Mouse (Mus musculus) adrenal gland, adult 18-20 months (tissue): ENCODE measurements around the gene Ntn1. TPM values are rescaled to one million over a fixed set of nuclear protein-coding genes. Genes with fewer than 3 reads are reported as not detected.

Source experiments
- DNase-seq, 2 experiments: peaks; one replicate each; pipeline ENCODE4 v3.0.0; 2021 to 2022; ENCODE audit warnings: low spot score in 2 of 2
- long read RNA-seq, 2 experiments: library from polyadenylated mRNA; stranded (forward); transcript quantifications; one replicate each; pipeline ENCODE4 v2.0.0; 2021
- total RNA-seq, 2 experiments: library from RNA; stranded (reverse); gene quantifications; 1 replicate in 1 of 2; 2 replicates in 1 of 2; pipeline ENCODE4 v1.2.3; 2021

Ntn1 gene
- 10 to 100 TPM; 13.8 to 14.1 TPM for total RNA-seq
- long read RNA-seq, experiment 1, full-length matches to known transcripts: 2 of 4 reads
- long read RNA-seq, experiment 1, partial matches to known transcripts: 1 of 4 reads
- long read RNA-seq, experiment 1, other reads (novel, unspliced or antisense): 1 of 4 reads
- long read RNA-seq, experiment 2, partial matches to known transcripts: 17 of 17 reads
- long read RNA-seq, experiment 2, other reads (novel, unspliced or antisense): 0 of 17 reads

GRCm38 (mm10) chr11:68400727-68401219, at the start of gene Ntn1:
Gene Ntn1, minus strand, starts transcription at chr11:68400823.
- DNase-seq: no peak

GRCm38 (mm10) chr11:68448356-68448755, 47.7 kb upstream of the Ntn1 start:
- DNase-seq: no peak

- no peak for DNase-seq
Measured at GRCm38 (mm10) chr11:68447242-68447641, 46.6 kb upstream of the Ntn1 start.

- no peak for DNase-seq
Measured at GRCm38 (mm10) chr11:68446547-68446946, 45.9 kb upstream of the Ntn1 start.

GRCm38 (mm10) chr11:68445901-68446300, 45.3 kb upstream of the Ntn1 start:
- peak in 1 of 2 experiments; percentile 9 for DNase-seq

GRCm38 (mm10) chr11:68442983-68443638, 42.5 kb upstream of the Ntn1 start:
- peak in 1 of 2 experiments; percentile 18 for DNase-seq

- no peak for DNase-seq
Measured at GRCm38 (mm10) chr11:68442346-68442745, 41.7 kb upstream of the Ntn1 start.

GRCm38 (mm10) chr11:68440965-68441364, 40.3 kb upstream of the Ntn1 start:
- no peak for DNase-seq

- no peak for DNase-seq
Measured at GRCm38 (mm10) chr11:68440100-68440499, 39.5 kb upstream of the Ntn1 start.

GRCm38 (mm10) chr11:68436376-68436775, 35.8 kb upstream of the Ntn1 start:
- DNase-seq: no peak

GRCm38 (mm10) chr11:68435601-68436000, 35.0 kb upstream of the Ntn1 start:
- no peak for DNase-seq

- no peak for DNase-seq
Measured at GRCm38 (mm10) chr11:68434697-68435096, 34.1 kb upstream of the Ntn1 start.

- no peak for DNase-seq
Measured at GRCm38 (mm10) chr11:68433534-68433933, 32.9 kb upstream of the Ntn1 start.

- DNase-seq: no peak
Measured at GRCm38 (mm10) chr11:68432361-68433021, 31.9 kb upstream of the Ntn1 start.

GRCm38 (mm10) chr11:68431699-68432360, 31.2 kb upstream of the Ntn1 start, which contains the start of gene Pik3r5:
Gene Pik3r5, plus strand, starts transcription at chr11:68432121.
- DNase-seq: peak; percentile 74 to 78

GRCm38 (mm10) chr11:68430662-68431061, 30.0 kb upstream of the Ntn1 start:
- no peak for DNase-seq

- DNase-seq: no peak
Measured at GRCm38 (mm10) chr11:68427083-68427570, 26.5 kb upstream of the Ntn1 start.

GRCm38 (mm10) chr11:68425492-68426315, 25.1 kb upstream of the Ntn1 start:
- no peak for DNase-seq

GRCm38 (mm10) chr11:68417831-68418230, 17.2 kb upstream of the Ntn1 start:
- peak in 1 of 2 experiments; percentile 41 for DNase-seq

GRCm38 (mm10) chr11:68417001-68417400, 16.4 kb upstream of the Ntn1 start:
- DNase-seq: no peak
